Mouse (Mus musculus) embryonic fibroblast, embryonic 13.5 days (primary cell): ENCODE measurements at regions not wholly inside any gene's neighbourhood (a gene's known extent, or its start where the extent isn't known, plus 50 kb on each side); places are given as distances from the start of the nearest gene placed in this dataset.

Experiments
- CTCF ChIP-seq: IDR thresholded peaks from 2 replicates; pipeline ENCODE4 v1.5.1; 2011; ENCODE audit warnings: mild to moderate bottlenecking, control low read depth, low read length, moderate library complexity, borderline replicate concordance; ENCODE audit not compliant: insufficient read depth
- POLR2A ChIP-seq: IDR thresholded peaks from 2 replicates; pipeline ENCODE4 v1.6.1; 2011; ENCODE audit warnings: low read depth, mild to moderate bottlenecking, control low read depth, low read length, moderate library complexity

- TF ChIP-seq POLR2A (no peak), CTCF (no peak)
These were observed 123.5 kb upstream of the Kitl start for GRCm38 (mm10) chr10:99891899-99892298.
